Mouse (Mus musculus) liver, embryonic 11.5 days (tissue): ENCODE measurements at regions not wholly inside any gene's neighbourhood (a gene's known extent, or its start where the extent isn't known, plus 50 kb on each side); places are given as distances from the start of the nearest gene placed in this dataset.

Experiments
- ATAC-seq: fragments of 200-750 bp; cut with Nextera tagmentation; replicated peaks from 2 replicates; pipeline ENCODE4 v1.8.0; 2017; ENCODE audit warnings: moderate number of reproducible peaks, mild to moderate bottlenecking, moderate TSS enrichment, moderate library complexity; ENCODE audit not compliant: low FRiP score
- DNase-seq: peaks from one replicate; pipeline ENCODE4 v3.0.0-alpha.2; 2017; ENCODE audit warnings: low spot score
- H3K27ac ChIP-seq: fragments of 300-500 bp; sonication (generic); 2 replicates; pipeline ENCODE4 v1.5.1; 2014; ENCODE audit warnings: mild to moderate bottlenecking, low read depth, low read length, control low read depth
- H3K27me3 ChIP-seq: fragments of 300-500 bp; sonication (generic); replicated peaks from 2 replicates; pipeline ENCODE4 v1.6.1; 2014; ENCODE audit warnings: low read length, mixed read lengths; ENCODE audit not compliant: control insufficient read depth, insufficient read depth
- H3K36me3 ChIP-seq: fragments of 300-500 bp; sonication (generic); 2 replicates; pipeline ENCODE4 v1.6.1; 2014; ENCODE audit warnings: mild to moderate bottlenecking, low read length, moderate library complexity, mixed read lengths; ENCODE audit not compliant: control insufficient read depth, insufficient read depth
- H3K4me1 ChIP-seq: fragments of 300-500 bp; sonication (generic); replicated peaks from 2 replicates; pipeline ENCODE4 v1.6.1; 2014; ENCODE audit warnings: low read length, mixed read lengths; ENCODE audit not compliant: control insufficient read depth, insufficient read depth
- H3K4me2 ChIP-seq: fragments of 300-500 bp; sonication (generic); 2 replicates; pipeline ENCODE4 v1.6.1; 2014; ENCODE audit warnings: mild to moderate bottlenecking, control low read depth, moderate library complexity
- H3K4me3 ChIP-seq: fragments of 300-500 bp; sonication (generic); 2 replicates; pipeline ENCODE4 v1.5.1; 2014; ENCODE audit warnings: low read depth, low read length, control low read depth
- H3K9ac ChIP-seq: fragments of 300-500 bp; sonication (generic); 2 replicates; pipeline ENCODE4 v1.6.1; 2014; ENCODE audit warnings: low read depth, low read length, control low read depth
- H3K9me3 ChIP-seq: fragments of 300-500 bp; sonication (generic); 2 replicates; pipeline ENCODE4 v1.6.1; 2016; ENCODE audit warnings: low read length, inconsistent platforms, mixed read lengths; ENCODE audit not compliant: control insufficient read depth
- WGBS: fragments of 180-500 bp; shearing (Covaris S2); extraction: QIAGEN DNeasy Blood & Tissue Kit; methylation state at CpG from one replicate; pipeline ENCODE4 v1.1.7; 2014; 5-methylcytosine and 5-hydroxymethylcytosine counted together

GRCm38 (mm10) chr12:28922236-28922635 lies 170.6 kb downstream of the Eipr1 start:
- 81% methylated on average over 2 of the region's 2 CpGs for WGBS
- H3K9me3 ChIP-seq, result no peaks in the 10 kb centered on the region
- H3K9ac ChIP-seq, result no peak overlapping the region
- DNase-seq, result no peak
- H3K36me3 ChIP-seq, result no peaks in the 10 kb centered on the region
- H3K4me3 ChIP-seq, result no peak overlapping the region
- H3K27ac ChIP-seq, result no peak overlapping the region
- no peaks in the 10 kb centered on the region for H3K4me1 ChIP-seq
- H3K27me3 ChIP-seq, result no peaks in the 10 kb centered on the region
- no peak overlapping the region for H3K4me2 ChIP-seq
- ATAC-seq, result no peak

GRCm38 (mm10) chr12:28925206-28925605 lies 173.6 kb downstream of the Eipr1 start:
- Histone ChIP-seq H3K36me3 (no peaks in the 10 kb centered on the region), H3K4me3 (no peak overlapping the region), H3K27me3 (no peaks in the 10 kb centered on the region), H3K9me3 (no peaks in the 10 kb centered on the region), H3K4me1 (no peaks in the 10 kb centered on the region), H3K4me2 (no peak overlapping the region), H3K9ac (no peak overlapping the region), H3K27ac (no peak overlapping the region)
- 81% methylated on average over 4 of the region's 4 CpGs for WGBS
- ATAC-seq, result no peak
- no peak for DNase-seq

DNA sequence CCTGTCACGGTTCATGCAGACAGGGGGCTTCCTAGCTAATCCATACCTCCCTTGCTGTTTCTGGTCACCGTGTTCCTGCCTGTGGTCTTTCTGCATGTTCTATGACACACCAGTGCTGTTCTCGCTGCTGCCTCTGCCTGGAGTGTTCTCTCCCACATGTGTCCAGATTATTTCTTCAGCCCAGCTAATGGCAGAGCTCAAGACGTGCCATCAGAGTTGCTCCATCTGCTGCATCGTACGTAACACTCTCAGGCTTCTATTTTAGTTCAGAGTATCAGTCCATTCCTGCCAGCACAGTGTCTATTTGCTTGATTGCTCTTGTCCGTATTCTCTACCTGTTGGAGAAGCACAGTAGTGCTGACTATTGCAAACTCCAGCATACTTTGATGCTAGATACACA lies 188.3 kb downstream of the Eipr1 start:
- Histone ChIP-seq H3K27ac (no peak overlapping the region), H3K36me3 (no peaks in the 10 kb centered on the region), H3K9ac (no peak overlapping the region), H3K4me2 (no peak overlapping the region), H3K4me3 (no peak overlapping the region), H3K27me3 (no peaks in the 10 kb centered on the region), H3K9me3 (no peaks in the 10 kb centered on the region), H3K4me1 (no peaks in the 10 kb centered on the region)
- WGBS, result 74% methylated on average over 7 of the region's 7 CpGs
- DNase-seq, result no peak
- no peak for ATAC-seq

DNA sequence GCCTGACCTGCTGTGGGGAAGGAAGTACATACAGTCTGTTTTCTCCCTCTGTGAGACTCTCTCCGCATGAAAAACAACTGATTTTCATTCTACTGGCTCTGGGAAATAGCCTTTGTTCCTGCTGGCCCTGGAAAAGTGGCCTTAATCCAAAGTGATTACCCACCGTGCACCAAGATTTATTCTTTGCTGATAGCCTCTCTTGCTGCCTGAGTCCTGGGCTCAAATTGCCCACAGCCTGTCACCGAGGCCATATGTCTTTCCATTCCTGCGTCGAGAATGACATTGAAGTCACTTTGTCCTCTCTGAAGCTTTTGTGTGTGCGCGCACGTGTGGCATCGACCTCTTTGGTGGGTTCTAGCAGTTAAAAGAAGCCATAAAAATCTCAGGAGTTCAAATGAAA lies 197.3 kb downstream of the Eipr1 start:
- Histone ChIP-seq H3K4me3 (no peak overlapping the region), H3K9ac (no peak overlapping the region), H3K36me3 (no peaks in the 10 kb centered on the region), H3K27me3 (no peaks in the 10 kb centered on the region), H3K4me1 (no peaks in the 10 kb centered on the region), H3K27ac (no peak overlapping the region), H3K9me3 (no peaks in the 10 kb centered on the region), H3K4me2 (no peak overlapping the region)
- DNase-seq, result no peak
- 74% methylated on average over 9 of the region's 9 CpGs for WGBS
- no peak for ATAC-seq

- no peaks in the 10 kb centered on the region for H3K4me1 ChIP-seq
- no peak for ATAC-seq
- no peaks in the 10 kb centered on the region for H3K36me3 ChIP-seq
- H3K9me3 ChIP-seq, result no peaks in the 10 kb centered on the region
- no peak for DNase-seq
- H3K4me3 ChIP-seq, result no peak overlapping the region
- H3K9ac ChIP-seq, result no peak overlapping the region
- H3K27ac ChIP-seq, result no peak overlapping the region
- WGBS, result 76% methylated on average over 10 of the region's 10 CpGs
- H3K27me3 ChIP-seq, result no peaks in the 10 kb centered on the region
- no peak overlapping the region for H3K4me2 ChIP-seq
These were observed 197.7 kb downstream of the Eipr1 start for GRCm38 (mm10) chr12:28949307-28949706.

GRCm38 (mm10) chr12:28957155-28957554 lies 205.6 kb downstream of the Eipr1 start:
- Histone ChIP-seq H3K9ac (no peak overlapping the region), H3K9me3 (no peaks in the 10 kb centered on the region)

DNA sequence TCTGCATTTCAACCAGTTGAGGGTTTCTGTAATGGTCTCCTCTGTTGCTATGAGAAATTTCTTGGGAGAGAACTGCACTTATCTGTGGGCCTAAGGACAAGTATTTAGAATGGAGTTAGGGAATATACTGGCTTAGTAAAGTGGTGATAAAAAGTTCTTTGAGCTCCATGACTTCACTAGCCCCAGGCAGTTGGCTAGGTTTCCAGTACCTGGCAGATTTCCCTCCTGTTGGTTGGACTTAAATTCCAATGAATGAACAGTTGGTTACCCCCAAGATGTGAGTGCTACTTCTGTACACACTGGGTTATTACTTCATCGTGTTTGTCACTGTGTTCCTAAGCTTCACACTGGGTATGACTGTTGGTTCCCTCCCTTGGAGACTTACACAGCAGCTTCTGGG lies 207.1 kb downstream of the Eipr1 start:
- Histone ChIP-seq H3K27me3 (no peaks in the 10 kb centered on the region), H3K9ac (no peak overlapping the region), H3K9me3 (no peaks in the 10 kb centered on the region), H3K36me3 (no peaks in the 10 kb centered on the region), H3K4me3 (no peak overlapping the region), H3K4me2 (no peak overlapping the region), H3K27ac (no peak overlapping the region), H3K4me1 (no peaks in the 10 kb centered on the region)
- ATAC-seq, result no peak
- DNase-seq, result no peak
- WGBS, result 50% methylated on average over 1 of the region's 1 CpGs

More at GRCm38 (mm10) chr12:28957155-28957554, 205.6 kb downstream of the Eipr1 start:
- H3K27me3 ChIP-seq, result no peaks in the 10 kb centered on the region
- H3K36me3 ChIP-seq, result no peaks in the 10 kb centered on the region
- no peaks in the 10 kb centered on the region for H3K4me1 ChIP-seq
- no peak for ATAC-seq
- no peak overlapping the region for H3K27ac ChIP-seq
- H3K4me2 ChIP-seq, result no peak overlapping the region
- DNase-seq, result no peak
- H3K4me3 ChIP-seq, result no peak overlapping the region
- WGBS, result 67% methylated on average over 1 of the region's 1 CpGs

GRCm38 (mm10) chr12:28969671-28970379 lies 218.2 kb downstream of the Eipr1 start:
- no peak overlapping the region for H3K9ac ChIP-seq
- peaks cover 2% of the 10 kb centered on the region; the same call in 1 of the 2 replicates for H3K9me3 ChIP-seq
- 68% methylated on average over 2 of the region's 2 CpGs for WGBS
- DNase-seq (no peak), ATAC-seq (no peak)
- H3K27me3 ChIP-seq, result no peaks in the 10 kb centered on the region
- H3K4me2 ChIP-seq, result no peak overlapping the region
- no peak overlapping the region for H3K4me3 ChIP-seq
- no peaks in the 10 kb centered on the region for H3K4me1 ChIP-seq
- no peak overlapping the region for H3K27ac ChIP-seq
- H3K36me3 ChIP-seq, result no peaks in the 10 kb centered on the region

- no peaks in the 10 kb centered on the region for H3K4me1 ChIP-seq
- peaks cover 2% of the 10 kb centered on the region; the same call in 1 of the 2 replicates for H3K9me3 ChIP-seq
- H3K27me3 ChIP-seq, result no peaks in the 10 kb centered on the region
- DNase-seq (no peak), ATAC-seq (no peak)
- H3K36me3 ChIP-seq, result no peaks in the 10 kb centered on the region
- no peak overlapping the region for H3K9ac ChIP-seq
- WGBS, result 76% methylated on average over 6 of the region's 6 CpGs
- H3K4me2 ChIP-seq, result no peak overlapping the region
- H3K27ac ChIP-seq, result no peak overlapping the region
- no peak overlapping the region for H3K4me3 ChIP-seq
These were observed 223.0 kb downstream of the Eipr1 start for GRCm38 (mm10) chr12:28974571-28975041.
